Mouse (Mus musculus): ENCODE measurements around the gene Ces2e.
A peak's percentile ranks its signal among the peaks of the same experiment; 100 is the strongest.
"Not testable (repeated sequence)": the region's sequence is repeated elsewhere in the genome, so short reads cannot be mapped to it uniquely, and the experiment has no call there.

Ces2e gene

GRCm38 (mm10) chr8:104925972-104926596 lies at the start of gene Ces2e:
Gene Ces2e (plus strand): TSS chr8:104926260.
- no peak for DNase-seq

GRCm38 (mm10) chr8:104886223-104886926 lies 39.7 kb upstream of the Ces2e start:
- DNase-seq: not testable (repeated sequence)

- DNase-seq: no peak
Measured at GRCm38 (mm10) chr8:104901746-104902145, 24.3 kb upstream of the Ces2e start.

- DNase-seq: no peak
Measured at GRCm38 (mm10) chr8:104907111-104907510, 18.9 kb upstream of the Ces2e start.

- peak; percentile 29 for DNase-seq
Measured at GRCm38 (mm10) chr8:104909021-104909420, 17.0 kb upstream of the Ces2e start.

- not testable (repeated sequence) for DNase-seq
Measured at GRCm38 (mm10) chr8:104909651-104910050, 16.4 kb upstream of the Ces2e start.

GRCm38 (mm10) chr8:104927301-104927700 lies 1.2 kb downstream of the Ces2e start:
- no peak for DNase-seq

GRCm38 (mm10) chr8:104944665-104945064 lies 18.6 kb downstream of the Ces2e start:
- no peak for DNase-seq

- no peak for DNase-seq
Measured at GRCm38 (mm10) chr8:104947056-104947455, 21.0 kb downstream of the Ces2e start, which contains the start of gene Ces2f. Gene Ces2f (plus strand): TSS chr8:104947356.

- no peak for DNase-seq
Measured at GRCm38 (mm10) chr8:104949031-104949430, 23.0 kb downstream of the Ces2e start.

GRCm38 (mm10) chr8:104961537-104961961 lies 35.5 kb downstream of the Ces2e start, which contains the start of gene Ces2g:
Gene Ces2g (plus strand): TSS chr8:104961718.
- DNase-seq: no peak

GRCm38 (mm10) chr8:104962229-104962901 lies 36.3 kb downstream of the Ces2e start:
- DNase-seq: no peak

GRCm38 (mm10) chr8:104963375-104963894 lies 37.4 kb downstream of the Ces2e start:
- no peak for DNase-seq

- no peak for DNase-seq
Measured at GRCm38 (mm10) chr8:104984126-104984525, 58.1 kb downstream of the Ces2e start.
